Mouse (Mus musculus) hindbrain, embryonic 10.5 days (tissue): Measurements from ENCODE around the gene Tnrc6b. TPM values are rescaled to one million over a fixed set of nuclear protein-coding genes. Genes with fewer than 3 reads are reported as not detected.
A peak's percentile ranks its signal among the peaks of the same experiment; 100 is the strongest.

Experiments used
- DNase-seq: peaks from one replicate; pipeline ENCODE4 v3.0.0-alpha.2; 2017; ENCODE audit warnings: low spot score
- H3K27ac ChIP-seq: fragments of 300-500 bp; sonication (generic); 2 replicates; pipeline ENCODE4 v1.5.1; 2016; ENCODE audit warnings: mild to moderate bottlenecking, moderate library complexity
- H3K27me3 ChIP-seq: fragments of 300-500 bp; sonication (generic); 2 replicates; pipeline ENCODE4 v1.6.1; 2016; ENCODE audit warnings: mild to moderate bottlenecking; ENCODE audit not compliant: poor library complexity, insufficient read depth, severe bottlenecking
- H3K36me3 ChIP-seq: fragments of 300-500 bp; sonication (generic); 2 replicates; pipeline ENCODE4 v1.6.1; 2016; ENCODE audit warnings: mild to moderate bottlenecking, moderate library complexity
- H3K4me1 ChIP-seq: fragments of 300-500 bp; sonication (generic); replicated peaks from 2 replicates; pipeline ENCODE4 v1.6.1; 2016; ENCODE audit warnings: mild to moderate bottlenecking
- H3K4me3 ChIP-seq: fragments of 300-500 bp; sonication (generic); 2 replicates; pipeline ENCODE4 v1.5.1; 2016; ENCODE audit warnings: mild to moderate bottlenecking, moderate library complexity
- H3K9me3 ChIP-seq: fragments of 300-500 bp; sonication (generic); 2 replicates; pipeline ENCODE4 v1.6.1; 2016; ENCODE audit warnings: mild to moderate bottlenecking, moderate library complexity
- WGBS: fragments of 180-500 bp; shearing (Covaris S2); methylation state at CpG from one replicate; pipeline ENCODE4 v1.1.7; 2016; 5-methylcytosine and 5-hydroxymethylcytosine counted together
- polyA plus RNA-seq: library from polyadenylated mRNA; unstranded; fragments of >200 nt; fragmentation: Nextera tagmentation; extraction: Ambion mirVana; gene quantifications from 2 replicates; pipeline ENCODE4 v1.2.1, GENCODE M21; 2016

Tnrc6b gene
- polyA plus RNA-seq, 1 experiment from 2014 or later, result 43.3 TPM

GRCm38 (mm10) chr15:80784553-80784971 is 73.4 kb downstream of the Tnrc6b start:
- Histone ChIP-seq H3K27ac (no peak overlapping the region), H3K4me1 (no peaks in the 10 kb centered on the region), H3K36me3 (no peaks in the 10 kb centered on the region), H3K9me3 (no peaks in the 10 kb centered on the region), H3K4me3 (no peak overlapping the region), H3K27me3 (no peaks in the 10 kb centered on the region)
- WGBS, result 69% methylated on average over 7 of the region's 7 CpGs
- no peak for DNase-seq

GRCm38 (mm10) chr15:80785699-80786098 is 74.6 kb downstream of the Tnrc6b start:
- no peaks in the 10 kb centered on the region for H3K9me3 ChIP-seq
- WGBS, result 83% methylated on average over 1 of the region's 1 CpGs

DNA sequence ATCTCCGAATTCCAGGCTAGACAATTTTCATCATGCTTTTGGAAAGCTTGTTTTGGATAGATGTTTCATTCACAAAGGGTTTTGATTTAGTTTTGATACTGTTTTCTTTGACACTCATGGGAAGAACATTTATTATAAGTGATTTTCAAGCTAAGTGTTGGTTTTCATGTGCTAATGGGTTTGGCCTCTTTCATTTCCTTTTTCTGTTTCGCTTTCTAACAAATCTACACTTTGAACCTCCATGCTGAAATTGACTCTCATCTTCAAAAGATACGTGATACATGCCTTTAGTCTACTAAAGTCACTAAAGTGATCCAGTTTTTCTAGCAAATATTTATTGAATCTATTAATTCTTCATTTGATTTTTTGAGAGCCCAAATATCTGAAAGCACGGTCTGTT is 76.6 kb downstream of the Tnrc6b start:
- H3K4me3 ChIP-seq, result no peak overlapping the region
- no peak for DNase-seq
- H3K27me3 ChIP-seq, result no peaks in the 10 kb centered on the region
- no peaks in the 10 kb centered on the region for H3K9me3 ChIP-seq
- H3K4me1 ChIP-seq, result no peaks in the 10 kb centered on the region
- WGBS, result 91% methylated on average over 4 of the region's 4 CpGs
- no peak overlapping the region for H3K27ac ChIP-seq
- no peaks in the 10 kb centered on the region for H3K36me3 ChIP-seq

More at GRCm38 (mm10) chr15:80785699-80786098, 74.6 kb downstream of the Tnrc6b start:
- no peaks in the 10 kb centered on the region for H3K27me3 ChIP-seq
- DNase-seq, result no peak
- H3K4me1 ChIP-seq, result no peaks in the 10 kb centered on the region
- no peak overlapping the region for H3K27ac ChIP-seq
- H3K4me3 ChIP-seq, result no peak overlapping the region
- no peaks in the 10 kb centered on the region for H3K36me3 ChIP-seq

GRCm38 (mm10) chr15:80792556-80792955 is 81.4 kb downstream of the Tnrc6b start:
- Histone ChIP-seq H3K4me3 (no peak overlapping the region), H3K27me3 (no peaks in the 10 kb centered on the region), H3K27ac (no peak overlapping the region), H3K4me1 (peaks cover 4% of the 10 kb centered on the region), H3K9me3 (no peaks in the 10 kb centered on the region), H3K36me3 (no peaks in the 10 kb centered on the region)
- WGBS, result 69% methylated on average over 3 of the region's 3 CpGs
- DNase-seq, result no peak

- 85% methylated on average over 1 of the region's 1 CpGs for WGBS
Measured at GRCm38 (mm10) chr15:80795076-80795475, 84.0 kb downstream of the Tnrc6b start.

GRCm38 (mm10) chr15:80797757-80798156 is 86.6 kb downstream of the Tnrc6b start:
- Histone ChIP-seq H3K36me3 (no peaks in the 10 kb centered on the region), H3K27ac (peak overlapping the region; percentile 96), H3K27me3 (no peaks in the 10 kb centered on the region), H3K4me3 (peak overlapping the region; percentile 70), H3K4me1 (peaks cover 33% of the 10 kb centered on the region), H3K9me3 (no peaks in the 10 kb centered on the region)
- under 1% methylated on average over 6 of the region's 6 CpGs for WGBS
- DNase-seq, result peak; percentile 53

More at GRCm38 (mm10) chr15:80795076-80795475, 84.0 kb downstream of the Tnrc6b start:
- no peaks in the 10 kb centered on the region for H3K36me3 ChIP-seq
- H3K27me3 ChIP-seq, result no peaks in the 10 kb centered on the region
- no peak for DNase-seq
- H3K4me3 ChIP-seq, result no peak overlapping the region
- H3K4me1 ChIP-seq, result peaks cover 8% of the 10 kb centered on the region
- no peak overlapping the region for H3K27ac ChIP-seq
- H3K9me3 ChIP-seq, result no peaks in the 10 kb centered on the region

- DNase-seq, result peak; percentile 89
- no peaks in the 10 kb centered on the region for H3K27me3 ChIP-seq
- peak overlapping the region; percentile 70 for H3K4me3 ChIP-seq
- no peaks in the 10 kb centered on the region for H3K36me3 ChIP-seq
- under 1% methylated on average over 17 of the region's 17 CpGs for WGBS
- no peaks in the 10 kb centered on the region for H3K9me3 ChIP-seq
- H3K4me1 ChIP-seq, result peaks cover 41% of the 10 kb centered on the region
- H3K27ac ChIP-seq, result peak overlapping the region; percentile 96
Measured at GRCm38 (mm10) chr15:80798367-80799073, 87.4 kb downstream of the Tnrc6b start.

- peak overlapping the region; percentile 70 for H3K4me3 ChIP-seq
- H3K36me3 ChIP-seq, result no peaks in the 10 kb centered on the region
- H3K27me3 ChIP-seq, result no peaks in the 10 kb centered on the region
- peak overlapping the region; percentile 96 for H3K27ac ChIP-seq
- peak; percentile 63 for DNase-seq
- no peaks in the 10 kb centered on the region for H3K9me3 ChIP-seq
- peaks cover 43% of the 10 kb centered on the region for H3K4me1 ChIP-seq
- WGBS, result under 1% methylated on average over 10 of the region's 10 CpGs
Measured at GRCm38 (mm10) chr15:80799074-80799633, 88.0 kb downstream of the Tnrc6b start.

DNA sequence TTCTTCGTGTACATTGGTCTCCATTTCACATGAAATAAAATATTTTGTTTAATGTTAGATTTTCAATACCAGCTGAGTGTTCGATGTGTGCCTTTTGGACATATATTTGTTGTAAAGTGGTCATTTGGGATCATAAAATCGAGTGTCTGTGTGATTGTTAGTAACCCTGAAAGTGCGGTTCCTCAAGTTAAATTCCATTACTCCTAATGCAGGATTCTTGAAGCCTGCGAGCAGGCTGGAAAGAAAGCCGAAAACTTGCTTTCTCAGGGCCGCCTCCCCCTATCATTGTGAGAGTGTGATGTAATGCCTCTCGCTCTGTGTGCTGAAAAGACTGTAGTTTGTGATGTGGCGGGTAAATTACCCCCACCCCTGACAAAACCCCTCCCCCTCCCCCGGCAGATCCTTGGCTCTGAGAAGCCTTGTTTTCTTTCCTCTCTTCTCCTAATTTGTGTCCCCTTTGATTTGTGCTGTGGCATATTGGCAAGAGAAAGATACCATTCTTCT is 88.6 kb downstream of the Tnrc6b start:
- Histone ChIP-seq H3K4me3 (peak overlapping the region; percentile 70), H3K27me3 (no peaks in the 10 kb centered on the region), H3K27ac (peak overlapping the region; percentile 96), H3K9me3 (no peaks in the 10 kb centered on the region), H3K36me3 (no peaks in the 10 kb centered on the region), H3K4me1 (peaks cover 46% of the 10 kb centered on the region)
- DNase-seq, result peak; percentile 70
- under 1% methylated on average over 10 of the region's 10 CpGs for WGBS

- Histone ChIP-seq H3K27ac (peak overlapping the region; percentile 96), H3K4me1 (peaks cover 47% of the 10 kb centered on the region), H3K4me3 (peak overlapping the region; percentile 70), H3K36me3 (no peaks in the 10 kb centered on the region), H3K27me3 (no peaks in the 10 kb centered on the region), H3K9me3 (no peaks in the 10 kb centered on the region)
- whole genome bisulfite sequencing, result 8% methylated on average over 3 of the region's 3 CpGs
- no peak for DNase-seq
Measured at GRCm38 (mm10) chr15:80800201-80800600, 89.1 kb downstream of the Tnrc6b start.

GRCm38 (mm10) chr15:80800765-80801164 is 89.7 kb downstream of the Tnrc6b start:
- WGBS, result 28% methylated on average over 4 of the region's 4 CpGs
- H3K27me3 ChIP-seq, result no peaks in the 10 kb centered on the region
- peaks cover 47% of the 10 kb centered on the region for H3K4me1 ChIP-seq
- H3K27ac ChIP-seq, result peak overlapping the region; percentile 96; the same call in 1 of the 2 replicates
- DNase-seq, result no peak
- no peaks in the 10 kb centered on the region for H3K9me3 ChIP-seq
- H3K36me3 ChIP-seq, result no peaks in the 10 kb centered on the region
- peak overlapping the region; percentile 70 for H3K4me3 ChIP-seq

DNA sequence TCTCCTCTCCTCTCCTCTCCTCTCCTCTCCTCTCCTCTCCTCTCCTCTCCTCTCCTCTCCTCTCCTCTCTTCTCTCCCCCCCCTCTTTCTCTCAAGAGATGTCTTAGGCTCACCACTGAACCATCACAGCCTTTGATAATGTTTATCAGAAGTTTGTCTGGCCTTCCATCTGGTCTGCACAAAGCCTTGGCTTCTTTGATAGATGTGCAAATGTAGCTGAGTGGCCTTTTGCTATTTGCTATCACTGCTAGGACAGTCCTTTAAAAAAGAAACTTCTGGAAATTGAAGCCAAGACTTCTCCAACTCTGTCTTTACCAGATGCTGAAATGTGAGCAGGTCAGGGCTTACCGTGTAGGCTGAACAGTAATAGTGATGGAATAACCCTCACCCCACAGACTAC is 90.5 kb downstream of the Tnrc6b start:
- Histone ChIP-seq H3K9me3 (no peaks in the 10 kb centered on the region), H3K27ac (no peak overlapping the region), H3K4me3 (peak overlapping the region; percentile 70), H3K27me3 (no peaks in the 10 kb centered on the region), H3K36me3 (no peaks in the 10 kb centered on the region), H3K4me1 (peaks cover 47% of the 10 kb centered on the region)
- WGBS, result 63% methylated on average over 1 of the region's 1 CpGs
- no peak for DNase-seq

DNA sequence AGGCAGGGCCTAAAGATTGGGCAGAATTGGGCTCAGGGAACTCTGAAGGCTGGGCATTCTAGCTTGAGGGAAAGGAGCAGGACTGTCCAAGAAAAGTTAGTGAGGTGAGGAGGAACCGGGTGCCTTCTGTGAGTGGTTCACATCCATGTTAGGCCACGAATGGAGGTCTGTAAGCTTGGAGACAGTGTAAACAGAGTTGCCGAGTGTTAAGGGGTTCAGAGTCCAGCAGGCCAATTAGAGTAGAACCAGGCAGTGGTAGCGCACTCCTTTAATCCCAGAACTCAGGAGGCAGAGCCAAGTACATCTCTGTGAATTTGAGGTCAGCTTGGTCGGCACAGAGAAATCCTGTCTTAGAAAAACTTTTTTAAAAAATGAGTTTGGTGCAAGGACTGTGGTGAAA is 96.0 kb downstream of the Tnrc6b start:
- Histone ChIP-seq H3K4me3 (no peak overlapping the region), H3K4me1 (peaks cover 29% of the 10 kb centered on the region), H3K9me3 (no peaks in the 10 kb centered on the region; the same call in 1 of the 2 replicates), H3K36me3 (peaks cover 27% of the 10 kb centered on the region), H3K27ac (no peak overlapping the region), H3K27me3 (no peaks in the 10 kb centered on the region)
- DNase-seq, result no peak
- WGBS, result 88% methylated on average over 5 of the region's 5 CpGs
